Mouse (Mus musculus) skeletal muscle tissue, adult 2 months (tissue): ENCODE data around the gene Gm14085.
"Not testable (repeated sequence)": the region's sequence is repeated elsewhere in the genome, so short reads cannot be mapped to it uniquely, and the experiment has no call there.

Experiments used
- DNase-seq: peaks from one replicate; pipeline ENCODE4 v3.0.0-alpha.2; 2012; ENCODE audit warnings: low read depth, low spot score

The Gm14085 gene

DNA sequence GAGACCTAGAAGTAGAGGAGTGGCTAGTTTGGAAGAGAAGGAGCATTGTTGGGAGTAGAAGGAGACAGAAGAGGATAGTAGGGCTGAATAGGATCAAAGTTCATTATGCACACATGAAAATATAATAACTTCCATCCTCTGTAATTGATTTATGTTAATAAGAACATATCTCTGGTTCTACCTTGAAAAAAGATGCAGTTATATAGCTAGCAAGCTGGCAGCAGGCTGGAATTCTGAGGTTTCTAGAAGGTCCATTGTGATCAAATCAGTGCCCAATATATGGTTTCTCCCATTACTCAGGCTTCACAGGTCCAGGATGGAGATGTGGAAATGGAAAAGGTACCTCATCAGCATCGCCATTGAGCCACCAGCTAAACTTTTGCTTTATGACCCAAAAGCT is at the start of gene Gm14085:
TSS of gene Gm14085 (plus strand) at position 301 of the 400 bp plus-strand sequence.
- no peak for DNase-seq

DNA sequence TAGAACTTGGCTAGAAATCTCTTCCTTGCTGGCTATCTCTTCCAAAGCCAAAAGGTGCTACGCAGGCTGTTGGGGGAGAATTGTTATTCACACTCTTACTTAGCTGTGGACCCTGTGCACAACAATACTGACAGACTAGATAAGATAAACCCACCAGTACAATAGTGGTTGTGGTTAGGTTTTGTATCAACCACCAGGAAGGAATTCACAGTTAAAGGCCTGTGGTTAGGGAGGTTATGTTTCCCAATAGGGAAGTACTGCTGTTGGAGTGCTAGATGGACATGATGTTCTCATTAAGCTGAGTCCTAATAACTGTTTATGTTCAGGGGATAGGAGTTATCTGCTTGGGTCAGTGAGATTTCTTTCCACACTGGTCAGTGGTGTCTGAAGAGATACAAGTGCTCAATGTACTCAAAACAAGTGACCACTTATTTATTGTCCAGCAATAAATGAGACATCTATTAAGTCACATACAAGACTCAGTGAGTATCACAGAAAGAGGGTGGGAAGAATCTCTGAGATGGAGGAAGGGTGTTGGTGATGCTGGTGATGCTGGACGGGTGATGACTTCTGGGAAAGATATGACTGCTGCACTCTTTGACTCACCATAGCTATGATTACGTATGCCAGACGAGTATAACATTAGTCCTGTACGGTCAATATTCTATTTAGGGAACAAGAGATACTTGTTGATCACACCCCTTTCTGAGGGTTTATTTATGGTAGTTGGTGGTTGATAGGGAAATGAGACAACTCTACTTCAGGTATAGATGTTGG is 45.8 kb upstream of the Gm14085 start:
- not testable (repeated sequence) for DNase-seq

GRCm38 (mm10) chr2:122440521-122440920 is 44.2 kb upstream of the Gm14085 start:
- not testable (repeated sequence) for DNase-seq

DNA sequence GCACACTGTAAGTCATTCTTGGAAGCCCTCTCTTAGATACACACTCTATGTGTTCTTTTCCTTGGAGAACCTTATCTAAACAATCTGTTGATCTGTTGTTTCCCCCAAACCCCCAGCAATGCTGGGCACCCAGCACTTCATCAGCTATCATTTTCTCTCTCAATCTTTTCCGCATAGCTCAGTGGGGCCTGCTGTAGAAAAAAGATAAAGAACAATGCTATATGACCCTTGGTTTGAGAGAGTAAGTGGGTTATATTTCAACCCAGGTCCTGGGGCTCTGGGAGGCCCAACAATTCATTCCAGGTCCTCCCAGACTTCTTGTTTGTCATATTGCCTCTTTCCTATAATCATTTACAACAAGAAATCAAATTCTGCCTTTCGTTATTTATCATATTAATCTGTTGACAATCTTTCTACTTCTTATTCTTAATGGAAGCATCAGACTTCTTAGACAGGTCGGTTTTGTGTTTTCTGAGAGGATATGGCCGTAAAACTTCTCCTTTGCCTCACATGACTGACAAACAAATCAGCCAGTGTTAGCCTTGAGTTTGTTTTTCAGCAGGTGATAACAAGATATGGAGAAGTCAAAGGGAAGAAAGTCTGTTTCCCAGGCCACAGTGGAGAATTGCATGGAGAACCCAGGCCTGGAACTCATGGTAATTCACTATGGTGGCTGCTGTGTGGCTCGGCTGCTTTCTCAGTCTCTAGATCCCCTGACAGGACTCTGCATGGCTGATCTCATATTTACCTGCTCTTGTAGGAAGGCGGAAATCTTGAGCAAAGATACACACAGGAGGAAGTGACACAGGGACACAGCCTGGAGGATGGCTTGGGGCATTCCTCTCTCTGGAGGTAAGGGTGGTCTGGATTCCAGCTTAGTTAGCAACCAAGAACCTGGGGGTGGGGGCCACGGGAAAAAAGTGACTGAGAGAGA is 43.5 kb upstream of the Gm14085 start:
- no peak for DNase-seq

DNA sequence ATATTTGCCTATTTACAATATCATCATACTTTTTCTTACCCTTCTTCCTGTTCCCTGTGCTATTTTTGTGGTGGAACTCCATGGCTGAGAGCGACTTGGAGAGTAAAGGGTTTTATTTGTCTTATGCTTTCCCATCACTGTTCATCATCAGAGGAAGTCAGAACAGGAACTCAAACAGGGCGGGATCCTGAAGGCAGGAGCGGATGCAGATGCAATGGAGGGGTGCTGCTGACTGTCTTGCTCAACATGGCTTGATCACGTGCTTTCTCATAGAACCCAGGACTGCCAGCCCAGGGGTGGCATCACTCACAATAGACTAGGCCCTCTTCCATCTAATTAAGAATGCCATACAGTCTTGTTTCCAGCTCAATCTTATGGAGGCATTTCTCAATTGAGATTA is 34.4 kb upstream of the Gm14085 start:
- DNase-seq = no peak

GRCm38 (mm10) chr2:122452426-122452825 is 32.3 kb upstream of the Gm14085 start:
- no peak for DNase-seq

GRCm38 (mm10) chr2:122466901-122467300 is 17.8 kb upstream of the Gm14085 start:
- DNase-seq = no peak

DNA sequence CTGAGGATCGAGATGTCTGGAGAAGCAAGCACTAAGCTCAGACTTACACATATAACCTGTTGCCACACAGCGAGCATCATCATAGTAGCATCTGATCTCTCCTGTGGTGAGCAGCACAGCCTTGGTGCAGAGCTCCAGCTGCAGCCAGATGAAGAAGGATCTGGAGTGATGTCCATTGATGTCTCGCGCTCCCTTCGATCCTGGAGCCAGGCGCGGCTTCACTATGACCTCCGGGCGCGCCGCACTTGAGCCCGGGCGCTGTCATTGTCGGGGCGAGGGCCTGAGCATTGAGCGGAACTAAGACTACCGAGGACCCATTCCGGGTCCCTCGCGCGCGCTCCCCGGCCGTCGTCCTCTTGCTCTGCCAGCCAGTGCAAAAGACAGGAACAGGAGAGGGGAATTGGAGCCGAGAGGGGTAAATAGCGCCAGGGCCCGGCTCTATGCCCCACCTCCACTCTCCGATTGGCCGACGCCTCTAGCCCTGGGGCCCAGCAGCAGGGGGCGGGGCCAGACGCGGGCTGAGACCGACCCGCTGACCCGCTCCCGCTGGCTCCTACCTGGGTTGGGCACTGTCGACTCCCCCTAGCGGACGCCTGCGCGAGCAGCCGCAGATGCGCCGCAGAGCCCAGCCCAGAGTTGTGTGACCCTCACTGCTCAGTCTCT is 17.3 kb upstream of the Gm14085 start:
- DNase-seq = peak; percentile 91

GRCm38 (mm10) chr2:122469221-122469620 is 15.5 kb upstream of the Gm14085 start:
- DNase-seq = no peak

GRCm38 (mm10) chr2:122476585-122476984 is 8.2 kb upstream of the Gm14085 start:
- no peak for DNase-seq

DNA sequence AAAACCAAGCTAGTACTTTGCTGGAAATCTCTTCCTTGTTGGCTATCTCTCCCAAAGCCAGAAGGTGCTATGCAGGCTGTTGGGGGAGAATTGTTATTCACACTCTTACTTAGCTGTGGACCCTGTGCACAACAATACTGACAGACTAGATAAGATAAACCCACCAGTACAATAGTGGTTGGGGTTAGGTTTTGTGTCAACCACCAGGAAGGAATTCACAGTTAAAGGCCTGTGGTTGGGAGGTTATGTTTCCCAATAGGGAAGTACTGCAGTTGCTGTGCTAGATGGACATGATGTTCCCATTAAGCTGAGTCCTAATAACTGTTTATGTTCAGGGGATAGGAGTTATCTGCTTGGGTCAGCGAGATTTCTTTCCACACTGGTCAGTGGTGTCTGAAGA is 954 bp upstream of the Gm14085 start:
- not testable (repeated sequence) for DNase-seq

DNA sequence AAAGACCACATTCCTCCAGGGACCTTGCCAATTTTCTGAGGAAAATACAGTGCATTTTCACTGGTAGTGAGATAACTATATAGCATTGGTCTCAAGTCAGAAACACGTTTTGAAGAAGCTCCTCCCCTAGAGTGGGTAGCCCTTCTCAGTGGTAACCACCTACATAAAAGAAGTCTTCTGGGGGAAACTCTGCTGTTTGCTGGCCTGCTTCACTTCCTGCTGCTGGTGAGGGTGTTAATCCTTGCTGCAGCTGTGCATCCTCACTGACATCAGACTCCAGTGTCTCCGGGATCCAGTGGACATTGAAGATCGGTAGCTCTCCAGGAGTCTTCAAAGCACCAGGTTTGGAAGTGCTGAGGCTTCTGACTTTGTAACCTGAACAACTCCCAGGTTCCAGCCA is 913 bp downstream of the Gm14085 start:
- not testable (repeated sequence) for DNase-seq

GRCm38 (mm10) chr2:122486122-122486521 is 1.4 kb downstream of the Gm14085 start:
- DNase-seq = not testable (repeated sequence)

DNA sequence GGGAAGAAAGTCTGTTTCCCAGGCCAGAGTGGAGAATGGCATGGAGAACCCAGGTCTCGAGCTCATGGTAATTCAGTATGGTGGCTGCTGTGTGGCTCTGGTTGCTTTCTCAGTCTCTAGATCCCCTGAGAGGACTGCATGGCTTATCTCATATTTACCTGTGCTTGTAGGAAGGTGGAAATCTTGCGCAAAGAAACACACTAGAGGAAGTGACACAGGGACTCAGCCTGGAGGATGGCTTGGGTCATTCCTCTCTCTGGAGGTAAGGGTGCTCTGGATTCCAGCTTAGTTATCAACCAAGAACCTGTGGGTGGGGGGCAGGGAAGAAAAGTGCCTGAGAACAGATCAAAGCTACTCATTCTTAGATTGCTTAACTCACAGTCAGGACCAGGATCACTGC is 1.9 kb downstream of the Gm14085 start:
- no peak for DNase-seq

DNA sequence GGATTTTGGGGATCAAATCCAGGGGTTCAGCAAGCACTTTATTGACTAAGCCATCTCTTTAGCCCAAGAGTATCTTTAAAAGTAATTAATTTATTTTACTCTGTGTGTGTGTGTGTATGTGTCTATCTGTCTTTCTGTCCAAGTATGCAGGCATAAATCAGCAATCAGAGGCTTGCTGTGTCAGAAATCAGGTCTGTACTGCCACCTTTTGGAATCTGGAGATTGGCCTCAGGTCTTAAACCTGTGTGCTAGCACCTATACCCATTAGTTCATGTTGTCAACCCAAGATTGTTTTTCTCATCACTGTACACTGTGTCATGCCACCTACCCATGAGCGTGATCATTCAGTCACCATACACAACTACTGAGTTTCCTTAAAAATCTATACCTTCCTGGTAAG is 45.0 kb downstream of the Gm14085 start:
- DNase-seq = not testable (repeated sequence)

DNA sequence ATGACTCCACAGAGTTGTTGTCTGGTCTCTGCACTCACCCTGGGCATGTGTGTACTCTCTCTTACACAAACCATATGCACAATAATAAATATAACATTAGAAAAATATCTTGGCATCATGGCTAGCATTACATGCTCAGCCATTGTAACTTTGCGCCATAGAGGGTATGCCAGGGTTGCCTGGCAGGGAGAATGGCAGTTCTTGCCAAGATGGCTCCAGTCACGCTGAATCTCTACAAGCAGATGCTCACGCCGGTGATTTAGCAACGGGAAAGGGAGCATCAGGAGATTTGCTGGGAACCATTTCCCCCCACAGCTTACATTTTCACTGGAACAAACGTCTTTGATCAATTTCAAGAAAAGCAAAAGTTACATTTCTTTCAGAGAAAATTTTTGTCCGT is 46.5 kb downstream of the Gm14085 start:
- no peak for DNase-seq

DNA sequence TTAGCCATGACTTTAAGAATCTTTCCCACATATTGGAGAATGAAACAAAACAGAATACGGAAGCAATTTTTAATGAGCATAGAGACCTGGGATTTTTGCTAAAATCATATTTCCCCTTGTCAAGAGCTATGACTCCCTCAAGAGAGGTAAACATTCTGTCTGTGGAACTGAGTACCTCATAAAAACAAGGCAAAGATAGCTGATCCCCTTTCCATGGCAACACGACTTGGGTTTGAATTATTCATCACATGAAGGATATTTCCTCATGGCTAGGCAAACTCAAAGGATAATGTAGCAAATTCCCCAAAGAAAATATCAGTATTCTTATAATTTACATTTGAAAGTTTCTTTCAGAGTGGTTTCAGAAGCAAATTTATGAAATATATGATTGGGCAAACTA is 47.0 kb downstream of the Gm14085 start:
- no peak for DNase-seq

GRCm38 (mm10) chr2:122532136-122532801 is 47.5 kb downstream of the Gm14085 start:
- no peak for DNase-seq

- no peak for DNase-seq
These were observed 48.1 kb downstream of the Gm14085 start for GRCm38 (mm10) chr2:122532802-122533186.

GRCm38 (mm10) chr2:122533378-122533777 is 48.6 kb downstream of the Gm14085 start:
- no peak for DNase-seq

DNA sequence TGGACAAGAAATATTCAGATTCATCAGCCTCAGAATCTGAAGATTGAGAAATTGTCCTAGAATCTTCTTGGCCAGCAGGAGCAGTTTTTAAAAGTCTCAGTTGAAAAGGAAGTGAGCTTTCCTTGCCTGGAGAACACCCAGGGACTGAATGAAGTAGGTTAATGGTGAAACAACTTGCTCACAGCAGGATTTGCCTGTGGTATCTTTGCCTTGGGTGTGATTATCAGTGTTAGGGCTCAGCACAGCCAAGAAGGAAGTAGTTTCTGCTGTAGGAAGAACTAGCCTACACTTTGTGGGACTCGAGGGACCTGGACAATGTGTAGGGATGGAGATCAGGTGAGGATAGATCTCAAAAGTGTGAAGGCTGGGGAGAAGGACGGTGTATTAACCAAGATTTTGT is 49.9 kb downstream of the Gm14085 start:
- no peak for DNase-seq

DNA sequence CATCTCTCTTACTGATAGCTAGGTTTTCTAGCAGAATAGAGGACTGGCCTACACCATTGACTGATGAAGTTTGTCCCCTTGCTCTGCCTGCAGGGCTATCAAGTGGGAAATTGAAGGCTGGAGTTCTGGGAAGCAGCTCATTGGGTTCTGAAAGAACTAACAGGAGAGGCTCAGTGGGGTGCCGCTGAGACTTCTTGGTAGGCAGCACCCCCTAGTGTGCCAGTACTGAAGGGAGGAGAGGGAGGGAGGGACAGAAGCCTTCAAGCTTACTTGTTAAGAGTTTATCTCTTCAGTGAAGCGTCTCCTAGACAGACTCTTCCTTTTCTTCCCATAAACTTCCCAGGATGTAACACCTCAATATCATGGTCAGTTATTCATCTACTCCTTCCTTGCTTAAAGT is 73.6 kb downstream of the Gm14085 start:
- DNase-seq = no peak
